Mouse (Mus musculus) embryo, embryonic 9.5 days (tissue): ENCODE data around the gene Zfand5.
"Not testable (repeated sequence)": the region's sequence is repeated elsewhere in the genome, so short reads cannot be mapped to it uniquely, and the experiment has no call there.

Experiments
- DNase-seq: peaks from one replicate; pipeline ENCODE4 v3.0.0-alpha.2; 2017; ENCODE audit errors: extremely low spot score

Gene Zfand5

DNA sequence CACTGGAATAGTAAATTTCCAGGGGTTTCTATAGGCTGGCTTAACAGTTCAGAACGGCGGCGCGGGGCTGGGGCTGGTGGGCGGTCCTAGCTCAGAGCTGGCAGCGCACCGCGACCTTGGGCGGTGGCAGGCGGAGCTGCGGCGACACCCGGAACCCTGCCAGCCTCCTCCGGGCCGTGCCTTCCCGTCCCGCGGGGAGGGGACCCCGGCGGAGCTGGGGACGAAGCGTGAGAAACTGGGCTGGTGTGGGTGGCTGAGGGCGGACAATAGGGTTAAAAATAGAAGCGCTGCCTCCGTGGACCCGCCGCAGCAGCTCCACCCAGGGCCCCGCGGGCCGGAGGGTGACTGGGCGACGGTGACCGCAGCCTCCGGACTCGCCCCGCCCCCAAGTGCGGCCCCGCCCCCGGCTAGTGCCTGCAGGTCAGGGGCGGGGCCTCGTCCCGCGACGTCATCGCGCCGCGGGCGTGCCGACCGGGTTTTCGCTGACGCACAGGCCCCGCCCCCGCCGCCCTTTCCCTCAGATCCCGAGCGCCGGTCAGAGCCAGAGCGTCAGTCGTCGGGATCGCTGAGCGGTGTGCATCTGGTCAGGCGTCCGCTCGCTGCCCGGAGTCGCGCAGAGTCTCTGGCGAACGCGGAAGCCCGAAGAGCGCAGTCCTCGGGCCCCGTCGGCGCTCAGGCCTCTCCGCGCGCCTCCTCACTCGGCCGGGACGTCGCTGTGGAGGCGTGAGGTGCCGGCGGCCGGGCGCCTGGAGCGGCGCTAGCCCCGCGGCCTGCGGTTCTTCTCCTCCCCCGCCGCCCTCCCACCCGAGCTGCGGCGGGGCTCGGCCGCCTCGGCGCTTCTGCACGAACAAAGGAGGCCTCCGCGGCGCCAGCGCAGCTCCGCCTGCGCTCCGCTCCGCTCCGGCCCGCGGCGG, at the start of gene Zfand5:
TSS of gene Zfand5 (plus strand) at position 538 of the 914 bp plus-strand sequence.
- DNase-seq: peak; percentile 97

DNA sequence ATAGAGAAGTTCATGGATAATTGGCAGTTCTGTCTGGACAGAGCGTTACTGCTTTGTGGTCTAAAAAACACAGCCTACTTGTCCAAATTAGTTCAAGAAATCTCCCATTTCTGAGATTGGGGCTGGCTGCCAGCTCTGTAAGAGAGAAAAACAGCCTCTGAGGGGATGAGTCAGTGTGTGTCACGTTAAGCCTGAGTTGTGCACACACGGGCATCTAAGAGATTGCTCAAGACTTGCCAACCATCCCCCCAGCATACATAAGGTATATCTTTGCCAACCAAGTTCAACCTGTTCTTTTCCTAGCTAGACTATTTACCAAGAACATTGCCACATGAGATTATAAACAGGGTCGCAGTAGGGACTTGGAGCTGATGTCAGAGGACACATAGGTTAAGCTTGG, 44.9 kb upstream of the Zfand5 start:
- no peak for DNase-seq

DNA sequence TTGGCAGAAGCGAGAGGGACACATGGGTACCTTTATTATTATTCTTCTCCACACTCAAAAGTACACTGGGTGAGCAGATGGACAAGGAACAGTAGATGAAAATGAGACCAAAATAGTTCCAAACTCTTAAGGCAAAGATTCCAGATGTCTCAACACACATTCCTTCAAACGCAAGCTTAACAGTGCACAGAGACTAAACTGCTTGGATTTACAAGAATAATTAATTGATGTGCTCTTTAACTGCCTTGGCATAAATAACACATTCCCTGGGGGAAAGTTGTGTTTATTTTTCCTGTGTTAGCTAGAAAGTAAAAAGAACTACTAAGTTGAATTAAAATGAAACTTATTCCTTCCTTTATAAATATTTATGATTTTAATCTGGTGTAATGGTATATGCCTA, 44.3 kb upstream of the Zfand5 start:
- DNase-seq: peak; percentile 4

DNA sequence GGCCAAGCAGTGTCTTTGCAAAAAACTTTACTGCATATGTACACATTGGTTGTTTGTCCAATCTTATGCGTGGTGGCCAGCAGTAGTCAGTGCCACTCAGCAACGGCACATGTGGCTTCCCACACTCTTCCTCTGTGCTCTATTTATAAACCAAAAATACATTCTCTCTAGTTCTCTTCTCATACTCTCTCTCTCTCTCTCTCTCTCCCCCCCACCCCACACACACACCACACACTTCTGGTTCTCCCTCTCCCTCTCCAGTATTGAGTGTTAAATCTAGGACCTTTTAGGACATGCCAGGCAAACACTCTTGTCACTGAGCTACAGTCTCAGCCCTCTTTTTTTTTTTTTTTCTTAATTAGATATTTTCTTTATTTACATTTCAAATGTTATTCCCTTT, 23.3 kb upstream of the Zfand5 start:
- DNase-seq: not testable (repeated sequence)

DNA sequence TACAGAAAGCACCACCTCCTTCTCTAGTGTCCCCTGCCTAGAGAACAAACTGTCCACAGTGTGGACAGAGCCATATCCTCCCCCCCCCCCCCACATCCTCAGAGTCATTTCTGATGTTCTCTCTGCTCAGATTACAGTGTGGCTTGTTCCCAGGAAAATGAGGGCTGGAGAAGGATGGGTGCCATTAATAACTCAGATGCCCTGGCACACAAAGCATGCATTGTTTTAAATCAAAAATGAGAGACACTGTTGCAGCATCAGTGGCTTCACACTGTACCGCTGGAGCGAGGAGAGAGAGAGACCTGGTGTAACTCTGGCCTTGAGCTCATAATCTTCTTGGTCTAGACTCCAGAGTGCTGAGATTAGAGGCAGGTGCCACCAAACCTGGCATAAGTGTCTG, 18.2 kb upstream of the Zfand5 start:
- no peak for DNase-seq

DNA sequence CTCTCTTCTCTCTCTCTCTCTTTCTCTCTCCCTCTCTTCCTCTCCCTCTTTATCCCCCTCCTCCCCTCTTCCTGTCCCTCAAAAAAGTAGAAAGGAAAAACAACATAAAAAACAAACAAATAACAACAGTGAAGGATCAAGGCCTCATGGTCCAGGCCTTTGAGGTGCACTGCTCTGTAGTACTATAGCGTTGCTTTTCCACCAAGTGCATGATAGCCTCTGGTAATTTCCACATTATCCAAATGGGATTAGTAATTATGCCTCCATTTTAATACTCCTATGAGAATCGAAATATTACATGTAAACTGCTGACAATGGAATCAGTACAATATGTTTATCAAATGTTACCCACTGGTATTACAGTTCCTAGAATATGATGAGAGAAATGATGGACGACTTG, 16.2 kb upstream of the Zfand5 start:
- DNase-seq: no peak

DNA sequence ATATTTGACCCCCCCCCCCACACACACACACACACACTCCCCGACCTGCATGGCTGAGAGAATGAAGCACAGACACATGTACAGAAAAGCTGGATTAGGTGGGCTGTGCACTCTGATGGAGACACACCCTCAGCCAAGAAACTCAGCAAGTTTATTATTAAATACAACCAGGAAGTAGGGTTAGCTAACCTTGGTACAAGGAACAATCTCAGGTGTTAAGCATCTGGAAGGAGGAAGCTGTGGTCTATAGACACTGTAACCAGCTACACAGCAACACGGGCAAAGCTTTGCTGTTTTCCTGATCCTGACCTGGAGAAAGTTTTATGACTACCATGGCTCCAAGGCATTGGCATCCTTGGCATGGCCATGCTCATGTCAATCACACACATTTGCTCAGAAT, 12.6 kb upstream of the Zfand5 start:
- DNase-seq: no peak

DNA sequence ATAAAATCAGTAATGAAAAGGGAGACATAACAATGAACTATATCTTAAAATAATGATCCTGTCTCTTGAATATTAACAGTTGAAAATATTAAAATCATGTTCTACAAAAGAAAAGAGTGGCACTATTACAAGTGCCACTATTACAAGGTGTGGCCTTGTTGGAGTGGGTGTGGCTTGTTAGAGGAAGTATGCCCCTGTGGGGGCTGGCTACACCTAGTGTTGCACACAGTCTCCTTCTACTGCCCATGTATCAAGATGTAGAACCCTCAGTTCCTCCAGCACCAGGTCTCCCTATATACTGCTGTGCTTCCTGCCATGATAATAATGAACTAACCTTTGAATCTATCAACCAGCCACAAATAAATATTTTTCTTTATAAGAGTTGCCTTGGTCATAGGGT, 11.8 kb upstream of the Zfand5 start:
- no peak for DNase-seq

DNA sequence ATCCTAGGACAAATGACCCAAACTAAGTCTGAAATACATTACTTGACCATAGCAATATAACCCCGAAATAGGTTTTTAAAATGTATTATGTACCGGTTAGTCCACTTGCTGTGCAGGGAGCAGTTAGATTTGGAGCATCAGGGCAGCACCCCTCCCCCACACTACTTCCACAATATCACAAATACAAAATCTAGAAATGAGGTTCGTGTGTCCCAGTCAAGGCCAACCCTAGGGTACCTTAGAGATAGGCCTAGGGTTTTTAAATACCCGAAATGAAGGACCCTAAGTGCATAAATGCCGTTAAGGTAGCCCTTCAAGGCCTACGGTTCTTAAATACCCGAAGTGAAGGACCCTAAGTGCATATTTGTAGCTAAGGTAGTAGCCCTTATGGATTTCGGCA, 892 bp upstream of the Zfand5 start:
- DNase-seq: no peak

DNA sequence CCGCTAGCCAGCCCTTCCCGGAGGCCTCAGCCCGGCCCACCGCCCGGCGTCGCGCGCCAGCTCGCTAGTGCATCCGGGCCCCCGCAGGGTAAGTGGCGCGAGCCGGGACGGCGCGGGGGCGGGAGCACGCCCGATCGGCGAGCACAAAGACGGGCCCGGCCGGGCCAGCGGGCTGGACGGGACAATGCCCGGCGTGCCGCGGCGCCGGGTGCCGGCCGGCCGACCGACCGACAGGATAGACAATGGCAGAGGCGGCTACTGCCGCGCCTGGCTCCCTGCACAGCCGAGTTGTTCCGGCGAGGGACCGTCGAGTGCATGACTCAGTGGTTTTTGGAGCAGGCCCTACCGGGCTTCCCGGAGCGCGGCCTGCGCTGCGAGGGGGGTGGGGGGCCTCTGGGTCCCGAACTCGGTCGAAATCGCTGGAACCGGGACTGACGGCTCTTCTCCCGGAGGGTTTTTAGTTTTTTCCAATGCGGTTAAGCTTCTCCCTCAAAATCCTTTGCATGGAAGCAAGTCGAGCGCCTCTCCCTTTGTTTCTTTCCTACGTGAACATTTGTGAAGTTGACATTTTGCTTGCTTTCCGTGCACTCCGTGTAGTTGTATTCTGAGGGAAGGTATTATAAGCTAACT, 692 bp downstream of the Zfand5 start:
- peak; percentile 71 for DNase-seq

DNA sequence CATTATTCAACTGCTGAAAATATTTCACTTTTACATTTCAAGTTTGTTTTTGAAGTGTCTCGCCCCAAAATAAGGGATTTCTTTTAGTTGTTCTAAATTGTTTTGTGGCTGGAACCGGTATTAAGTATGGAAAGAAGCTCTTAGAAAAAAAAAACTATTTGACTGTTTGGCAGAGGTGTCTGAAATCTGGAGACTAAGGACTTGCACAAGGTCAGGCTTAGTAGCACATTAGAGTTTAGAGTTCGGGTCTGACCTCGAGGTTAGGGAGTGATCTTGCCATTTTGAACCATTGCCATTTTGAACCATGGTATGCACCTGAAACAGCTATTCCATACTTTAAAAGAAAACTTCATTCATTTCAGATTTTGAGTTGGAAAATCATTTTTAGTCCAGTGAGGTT, 1.4 kb downstream of the Zfand5 start:
- no peak for DNase-seq

DNA sequence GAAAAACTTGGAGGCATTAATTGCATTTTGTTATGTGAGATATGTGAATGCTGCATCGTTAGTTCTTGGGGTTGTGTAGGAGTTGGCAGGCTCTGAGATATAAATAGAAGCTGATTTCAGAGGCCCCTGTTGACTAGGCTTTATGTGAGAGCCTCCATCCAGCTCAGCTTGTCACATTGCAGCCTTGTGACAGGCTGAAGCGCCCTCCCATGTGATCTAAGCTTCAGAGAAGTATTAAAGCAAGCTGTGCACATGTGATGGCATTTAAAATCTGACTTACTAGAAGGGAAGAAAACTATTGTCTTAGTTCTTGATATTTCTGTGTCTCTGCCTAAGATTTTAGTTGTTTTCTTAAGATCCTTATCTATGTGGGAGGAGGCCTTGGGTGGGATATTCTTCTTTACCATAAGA, 2.1 kb downstream of the Zfand5 start:
- DNase-seq: peak; percentile 25

DNA sequence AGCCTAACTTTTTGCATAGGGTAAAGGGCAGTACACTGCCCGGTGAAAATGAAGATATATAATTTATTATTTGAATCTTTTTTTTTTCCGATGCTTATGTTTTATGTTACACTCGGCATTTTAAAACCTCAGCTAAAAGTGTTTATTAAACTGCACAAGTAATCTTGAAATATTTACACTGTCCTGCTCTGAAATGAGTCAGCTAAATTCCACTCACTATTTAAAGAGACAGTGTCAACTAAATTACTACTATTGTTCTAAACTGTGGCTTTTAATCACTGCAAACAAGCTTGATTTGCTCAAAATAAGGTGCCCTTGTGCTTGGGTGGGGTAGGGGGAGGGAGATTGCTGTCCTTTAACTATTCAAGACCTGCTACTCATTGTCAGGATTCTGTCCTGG, 2.6 kb downstream of the Zfand5 start:
- DNase-seq: no peak

DNA sequence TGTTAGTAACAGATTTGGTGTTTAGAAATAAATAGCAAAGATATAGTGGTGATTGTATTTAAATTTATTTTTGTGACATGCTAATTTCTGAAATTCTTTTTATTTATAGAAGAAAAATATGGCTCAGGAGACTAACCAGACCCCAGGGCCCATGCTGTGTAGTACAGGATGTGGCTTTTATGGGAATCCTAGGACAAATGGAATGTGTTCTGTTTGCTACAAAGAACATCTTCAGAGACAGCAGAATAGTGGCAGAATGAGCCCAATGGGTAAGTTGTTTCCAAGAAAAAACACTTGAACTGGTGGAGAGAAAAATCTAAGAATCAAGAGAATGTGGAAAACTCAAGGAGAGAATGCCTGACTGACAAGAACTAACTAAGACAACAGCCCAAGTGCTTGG, 4.2 kb downstream of the Zfand5 start:
- no peak for DNase-seq

DNA sequence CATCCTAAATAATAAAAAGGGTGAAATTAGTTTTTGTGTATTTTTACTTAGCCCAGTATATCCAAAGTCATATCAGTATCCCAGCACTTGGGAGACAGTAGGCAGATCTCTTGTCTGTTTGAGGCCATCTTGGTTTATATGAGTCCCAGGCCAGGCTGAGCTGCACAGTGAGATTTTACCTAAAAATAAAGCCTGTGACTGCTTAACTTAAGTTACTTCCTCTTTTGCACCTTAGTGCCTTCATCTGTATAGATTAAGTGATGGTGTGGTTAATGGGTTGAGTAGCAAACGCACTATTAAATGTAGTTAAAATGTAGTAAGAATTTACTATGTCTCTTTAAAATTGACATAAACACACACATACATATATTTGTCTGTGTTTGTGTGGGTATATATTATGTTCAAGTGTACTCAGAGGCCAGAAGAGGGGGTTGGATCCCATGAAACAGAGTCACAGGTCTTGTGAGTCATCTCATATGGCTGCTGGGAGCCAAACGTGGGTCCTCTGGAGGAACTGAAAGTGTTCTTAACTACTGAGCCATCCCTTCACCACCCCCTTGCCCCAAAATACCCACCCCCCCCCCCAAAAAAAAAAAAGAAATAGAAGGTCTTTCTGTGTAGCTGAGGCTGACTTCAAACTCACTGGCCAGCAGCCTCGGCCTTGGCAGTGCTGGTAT, 14.5 kb downstream of the Zfand5 start:
- DNase-seq: no peak

DNA sequence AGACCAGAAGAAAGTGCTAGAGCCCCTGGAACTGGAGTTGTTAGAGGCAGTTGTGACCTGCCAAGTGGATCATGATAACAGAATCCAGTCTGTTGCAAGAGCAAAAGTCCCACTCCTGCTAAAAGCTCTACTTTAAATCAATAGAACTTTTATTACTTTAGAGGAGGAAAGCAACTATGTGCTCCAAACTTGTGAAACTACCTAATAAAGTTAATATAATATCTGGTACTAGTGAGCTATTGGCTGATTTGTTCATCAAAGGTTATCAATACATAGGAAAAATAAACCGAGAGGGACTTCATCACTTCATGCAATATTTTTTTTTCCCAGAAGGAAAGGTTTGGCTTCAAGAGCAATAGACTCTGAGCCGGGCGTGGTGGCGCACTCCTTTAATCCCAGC, 25.3 kb downstream of the Zfand5 start:
- no peak for DNase-seq

DNA sequence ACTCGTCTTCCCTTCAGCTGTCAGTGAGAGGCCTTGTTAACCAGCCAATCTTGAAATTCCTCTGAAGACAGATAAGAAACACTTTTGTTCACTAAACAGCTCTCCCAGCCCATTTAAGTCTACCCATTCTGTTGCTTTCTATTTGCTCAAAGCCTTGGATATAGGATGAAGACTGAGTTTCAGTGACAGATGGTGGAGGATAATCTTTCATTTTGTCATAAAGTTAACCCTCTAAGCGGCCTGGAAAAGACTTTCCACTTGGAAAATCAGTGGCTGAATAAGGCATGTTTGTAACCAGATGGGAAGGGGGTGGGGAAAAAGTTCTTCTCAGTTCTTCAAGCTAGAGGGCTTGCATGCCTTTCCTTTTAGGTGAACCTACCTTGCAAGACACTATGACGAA, 29.7 kb downstream of the Zfand5 start:
- no peak for DNase-seq

DNA sequence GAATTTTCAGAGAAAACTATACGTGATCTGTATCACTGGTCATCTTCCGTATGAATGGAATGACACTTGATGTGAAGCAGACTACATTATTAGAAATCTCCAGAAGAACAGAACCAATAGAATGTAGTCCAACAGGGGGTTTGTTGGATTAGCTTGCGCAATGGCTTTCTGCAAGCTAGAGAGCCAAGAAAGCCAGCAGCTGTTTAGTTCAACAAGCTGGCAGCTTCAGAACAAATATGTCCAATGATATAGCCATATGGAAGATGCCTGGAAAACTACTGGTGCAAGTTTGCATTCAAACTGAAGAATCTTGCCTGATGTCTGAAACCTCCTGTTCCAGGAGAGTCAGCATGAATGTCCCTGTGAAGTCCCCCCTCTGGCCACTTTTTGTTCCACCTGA, 35.7 kb downstream of the Zfand5 start:
- DNase-seq: no peak

DNA sequence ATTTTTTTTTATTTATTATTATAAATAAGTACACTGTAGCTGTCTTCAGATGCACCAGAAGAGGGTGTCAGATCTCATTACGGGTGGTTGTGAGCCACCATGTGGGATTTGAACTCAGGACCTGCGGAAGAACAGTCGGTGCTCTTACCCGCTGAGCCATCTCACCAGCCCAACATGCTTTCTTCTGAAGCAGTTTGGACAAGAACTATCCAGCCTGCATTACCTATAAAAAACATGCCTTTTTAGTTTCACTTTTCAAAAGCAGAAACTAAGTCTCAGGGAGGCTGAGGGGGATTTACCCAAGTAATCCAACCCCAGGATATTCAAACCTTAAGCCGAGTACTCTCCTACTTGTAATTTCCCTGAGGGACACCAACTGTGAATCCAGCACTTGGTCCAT, 38.3 kb downstream of the Zfand5 start:
- DNase-seq: not testable (repeated sequence)

DNA sequence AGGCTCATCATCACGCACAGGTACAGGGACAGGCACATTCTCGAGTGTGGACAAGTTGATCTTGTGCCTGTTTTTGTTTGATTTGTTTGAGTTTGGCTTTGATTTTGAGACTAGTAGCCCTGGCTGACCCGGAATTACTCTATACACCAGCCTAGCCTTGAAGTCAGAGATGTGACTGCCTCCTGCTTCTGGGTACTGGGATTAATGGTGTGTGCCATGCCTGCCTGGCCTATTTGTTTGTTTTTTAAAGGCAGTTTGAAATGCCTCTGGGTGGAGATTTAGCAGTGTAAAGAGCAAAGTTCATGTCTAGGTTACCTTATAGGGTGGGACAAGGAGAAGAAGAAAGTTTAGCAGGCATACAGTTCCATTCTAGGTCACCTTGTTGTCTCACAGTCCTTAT, 43.6 kb downstream of the Zfand5 start:
- DNase-seq: no peak

DNA sequence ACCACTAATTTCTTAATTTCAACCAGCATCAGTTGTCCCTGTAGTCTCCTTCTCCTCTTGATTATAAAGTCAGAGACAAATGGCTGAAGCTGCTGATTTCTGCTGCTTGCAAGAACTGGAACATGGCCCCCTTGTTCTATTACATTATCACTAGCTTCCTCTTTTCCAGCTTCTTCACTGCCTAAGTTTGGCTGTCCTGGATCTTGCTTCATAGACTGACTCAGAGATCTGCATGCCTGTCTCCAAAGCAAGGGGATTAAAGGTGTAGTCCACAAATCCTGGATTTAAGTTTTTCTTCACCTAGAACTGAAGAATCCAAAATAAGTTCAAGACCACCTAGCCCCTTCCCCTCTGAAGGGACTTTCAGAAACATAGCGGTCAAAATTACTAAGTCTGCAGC, 47.5 kb downstream of the Zfand5 start:
- no peak for DNase-seq

DNA sequence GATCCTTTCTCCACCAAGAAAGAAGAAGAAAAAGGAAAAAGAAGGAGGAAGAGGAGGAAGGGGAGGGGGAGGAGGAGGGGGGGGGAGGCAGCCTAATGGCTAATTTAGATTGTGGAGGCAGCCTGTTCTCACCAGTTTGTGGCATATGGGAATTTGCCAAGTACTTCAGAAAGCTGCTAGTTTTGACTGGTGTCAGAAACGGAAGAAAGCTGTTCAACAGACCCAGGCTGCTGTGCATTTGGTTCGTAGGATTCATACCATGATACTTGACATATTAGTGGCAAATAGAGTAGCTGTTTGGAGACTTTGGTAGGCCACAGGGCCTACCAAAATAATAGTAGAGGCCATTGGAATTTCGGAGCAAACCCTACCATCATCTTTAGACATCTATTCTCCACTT, 53.3 kb downstream of the Zfand5 start:
- DNase-seq: no peak

DNA sequence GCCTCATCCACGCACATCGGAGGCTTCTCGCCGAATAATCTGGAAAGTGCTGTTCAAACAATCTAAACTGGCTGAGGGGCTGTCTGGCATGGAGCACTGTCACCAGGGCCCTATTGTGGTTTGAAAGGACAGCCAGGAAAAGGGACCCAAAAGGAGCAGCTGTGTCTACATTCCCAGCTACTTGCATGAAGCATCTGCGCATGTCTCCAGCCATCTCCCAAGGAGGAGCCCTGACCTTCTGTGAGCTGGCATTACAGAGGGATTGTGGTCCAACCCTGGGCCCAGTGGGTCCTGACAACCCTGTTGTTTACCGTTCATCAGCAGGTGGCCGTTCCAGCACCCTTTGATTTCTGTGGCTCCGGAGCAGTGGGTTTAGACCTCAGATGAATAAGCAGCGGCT, 56.9 kb downstream of the Zfand5 start:
- no peak for DNase-seq
